Mouse (Mus musculus): ENCODE measurements around the gene Kcnk10.

- no peak for TF ChIP-seq POLR2A (IDR thresholded peaks at IDR 0.05; ENCODE audit: low read depth, low read length)
- no peak for TF ChIP-seq CTCF (IDR thresholded peaks at IDR 0.05; ENCODE audit: extremely low read depth, insufficient read depth, insufficient read length, insufficient replicate concordance)
Measured at GRCm38 (mm10) chr12:98536760-98537159, 41.4 kb downstream of the Kcnk10 start.

Data from spleen, adult 2 months (tissue).